Mouse (Mus musculus): Measurements from ENCODE around the gene Tnfsf4.

The Tnfsf4 gene

GRCm38 (mm10) chr1:161463388-161464085, 68.3 kb downstream of the Tnfsf4 start:
- no peak for DNase-seq

Data from right cerebral cortex, postnatal 14 days (tissue).